Mouse (Mus musculus): ENCODE measurements around the gene Ryr2. TPM values are rescaled to one million over a fixed set of nuclear protein-coding genes. Genes with fewer than 3 reads are reported as not detected.

Ryr2 gene
- polyA plus RNA-seq, 1 experiment from 2014 or later = 0.87 TPM

- H3K4me3 ChIP-seq (replicated peaks; ENCODE audit: low read length) = no peak overlapping the region
- H3K27ac ChIP-seq (ENCODE audit: low read length) = no peak overlapping the region
- H3K4me2 ChIP-seq (ENCODE audit: low read depth, low read length) = no peak overlapping the region
- H3K36me3 ChIP-seq (ENCODE audit: control insufficient read depth, insufficient read depth, low read length) = no peaks in the 10 kb centered on the region
- H3K9ac ChIP-seq (ENCODE audit: low read length) = no peak overlapping the region
- no peaks in the 10 kb centered on the region for H3K27me3 ChIP-seq (ENCODE audit: control insufficient read depth, insufficient read depth, low read length)
- H3K4me1 ChIP-seq (ENCODE audit: control insufficient read depth, insufficient read depth, low read length) = no peaks in the 10 kb centered on the region
- no peak for ATAC-seq (ENCODE audit: insufficient read depth, low FRiP score)
- 68% methylated on average over 6 of the region's 6 CpGs for WGBS
- H3K9me3 ChIP-seq (replicated peaks; ENCODE audit: control insufficient read depth, low read length) = no peaks in the 10 kb centered on the region
Measured at GRCm38 (mm10) chr13:11902856-11903255, 203.9 kb downstream of the Ryr2 start.

GRCm38 (mm10) chr13:11900631-11901030, 206.1 kb downstream of the Ryr2 start:
- no peaks in the 10 kb centered on the region for H3K27me3 ChIP-seq (ENCODE audit: control insufficient read depth, insufficient read depth, low read length)
- no peaks in the 10 kb centered on the region for H3K4me1 ChIP-seq (ENCODE audit: control insufficient read depth, insufficient read depth, low read length)
- no peak overlapping the region for H3K4me2 ChIP-seq (ENCODE audit: low read depth, low read length)
- no peak overlapping the region for H3K4me3 ChIP-seq (replicated peaks; ENCODE audit: low read length)
- no peak overlapping the region for H3K9ac ChIP-seq (ENCODE audit: low read length)
- H3K9me3 ChIP-seq (replicated peaks; ENCODE audit: control insufficient read depth, low read length) = no peaks in the 10 kb centered on the region
- no peak for ATAC-seq (ENCODE audit: insufficient read depth, low FRiP score)
- H3K27ac ChIP-seq (ENCODE audit: low read length) = no peak overlapping the region
- 77% methylated on average over 2 of the region's 2 CpGs for WGBS
- no peaks in the 10 kb centered on the region for H3K36me3 ChIP-seq (ENCODE audit: control insufficient read depth, insufficient read depth, low read length)

GRCm38 (mm10) chr13:11895631-11896030, 211.1 kb downstream of the Ryr2 start:
- no peak overlapping the region for H3K4me2 ChIP-seq (ENCODE audit: low read depth, low read length)
- no peaks in the 10 kb centered on the region for H3K4me1 ChIP-seq (ENCODE audit: control insufficient read depth, insufficient read depth, low read length)
- no peaks in the 10 kb centered on the region for H3K9me3 ChIP-seq (replicated peaks; ENCODE audit: control insufficient read depth, low read length)
- H3K27me3 ChIP-seq (ENCODE audit: control insufficient read depth, insufficient read depth, low read length) = no peaks in the 10 kb centered on the region
- H3K36me3 ChIP-seq (ENCODE audit: control insufficient read depth, insufficient read depth, low read length) = no peaks in the 10 kb centered on the region
- no peak overlapping the region for H3K9ac ChIP-seq (ENCODE audit: low read length)
- ATAC-seq (ENCODE audit: insufficient read depth, low FRiP score) = no peak
- WGBS = 57% methylated on average over 1 of the region's 1 CpGs
- no peak overlapping the region for H3K4me3 ChIP-seq (replicated peaks; ENCODE audit: low read length)
- H3K27ac ChIP-seq (ENCODE audit: low read length) = no peak overlapping the region

GRCm38 (mm10) chr13:11891739-11892138, 215.0 kb downstream of the Ryr2 start:
- Histone ChIP-seq H3K27me3 (ENCODE audit: control insufficient read depth, insufficient read depth, low read length) (no peaks in the 10 kb centered on the region), H3K36me3 (ENCODE audit: control insufficient read depth, insufficient read depth, low read length) (no peaks in the 10 kb centered on the region), H3K4me3 (replicated peaks; ENCODE audit: low read length) (no peak overlapping the region), H3K4me2 (ENCODE audit: low read depth, low read length) (no peak overlapping the region), H3K9me3 (replicated peaks; ENCODE audit: control insufficient read depth, low read length) (no peaks in the 10 kb centered on the region), H3K27ac (ENCODE audit: low read length) (no peak overlapping the region), H3K9ac (ENCODE audit: low read length) (no peak overlapping the region), H3K4me1 (ENCODE audit: control insufficient read depth, insufficient read depth, low read length) (no peaks in the 10 kb centered on the region)
- WGBS = 95% methylated on average over 3 of the region's 3 CpGs
- ATAC-seq (ENCODE audit: insufficient read depth, low FRiP score) = no peak

- no peak overlapping the region for H3K27ac ChIP-seq (ENCODE audit: low read length)
- H3K9me3 ChIP-seq (replicated peaks; ENCODE audit: control insufficient read depth, low read length) = no peaks in the 10 kb centered on the region
- H3K27me3 ChIP-seq (ENCODE audit: control insufficient read depth, insufficient read depth, low read length) = no peaks in the 10 kb centered on the region
- no peak overlapping the region for H3K9ac ChIP-seq (ENCODE audit: low read length)
- no peaks in the 10 kb centered on the region for H3K36me3 ChIP-seq (ENCODE audit: control insufficient read depth, insufficient read depth, low read length)
- no peak overlapping the region for H3K4me3 ChIP-seq (replicated peaks; ENCODE audit: low read length)
- ATAC-seq (ENCODE audit: insufficient read depth, low FRiP score) = no peak
- 66% methylated on average over 3 of the region's 3 CpGs for WGBS
- H3K4me1 ChIP-seq (ENCODE audit: control insufficient read depth, insufficient read depth, low read length) = no peaks in the 10 kb centered on the region
- H3K4me2 ChIP-seq (ENCODE audit: low read depth, low read length) = no peak overlapping the region
Measured at GRCm38 (mm10) chr13:11891115-11891514, 215.6 kb downstream of the Ryr2 start.

GRCm38 (mm10) chr13:11884175-11884574, 222.6 kb downstream of the Ryr2 start:
- Histone ChIP-seq H3K4me2 (ENCODE audit: low read depth, low read length) (no peak overlapping the region), H3K4me1 (ENCODE audit: control insufficient read depth, insufficient read depth, low read length) (no peaks in the 10 kb centered on the region), H3K36me3 (ENCODE audit: control insufficient read depth, insufficient read depth, low read length) (no peaks in the 10 kb centered on the region), H3K4me3 (replicated peaks; ENCODE audit: low read length) (no peak overlapping the region), H3K9me3 (replicated peaks; ENCODE audit: control insufficient read depth, low read length) (no peaks in the 10 kb centered on the region), H3K27me3 (ENCODE audit: control insufficient read depth, insufficient read depth, low read length) (no peaks in the 10 kb centered on the region), H3K9ac (ENCODE audit: low read length) (no peak overlapping the region), H3K27ac (ENCODE audit: low read length) (no peak overlapping the region)
- no peak for ATAC-seq (ENCODE audit: insufficient read depth, low FRiP score)
- 88% methylated on average over 3 of the region's 3 CpGs for WGBS

- Histone ChIP-seq H3K9me3 (replicated peaks; ENCODE audit: control insufficient read depth, low read length) (no peaks in the 10 kb centered on the region), H3K4me1 (ENCODE audit: control insufficient read depth, insufficient read depth, low read length) (no peaks in the 10 kb centered on the region), H3K36me3 (ENCODE audit: control insufficient read depth, insufficient read depth, low read length) (no peaks in the 10 kb centered on the region), H3K27ac (ENCODE audit: low read length) (no peak overlapping the region), H3K4me3 (replicated peaks; ENCODE audit: low read length) (no peak overlapping the region), H3K4me2 (ENCODE audit: low read depth, low read length) (no peak overlapping the region), H3K27me3 (ENCODE audit: control insufficient read depth, insufficient read depth, low read length) (no peaks in the 10 kb centered on the region), H3K9ac (ENCODE audit: low read length) (no peak overlapping the region)
- no peak for ATAC-seq (ENCODE audit: insufficient read depth, low FRiP score)
- 87% methylated on average over 4 of the region's 4 CpGs for WGBS
Measured at GRCm38 (mm10) chr13:11882359-11882758, 224.4 kb downstream of the Ryr2 start.

GRCm38 (mm10) chr13:11880503-11881227, 226.1 kb downstream of the Ryr2 start:
- H3K27ac ChIP-seq (ENCODE audit: low read length) = no peak overlapping the region
- no peaks in the 10 kb centered on the region for H3K9me3 ChIP-seq (replicated peaks; ENCODE audit: control insufficient read depth, low read length)
- WGBS = 87% methylated on average over 10 of the region's 10 CpGs
- H3K9ac ChIP-seq (ENCODE audit: low read length) = no peak overlapping the region
- H3K4me2 ChIP-seq (ENCODE audit: low read depth, low read length) = no peak overlapping the region
- no peak for ATAC-seq (ENCODE audit: insufficient read depth, low FRiP score)
- no peaks in the 10 kb centered on the region for H3K27me3 ChIP-seq (ENCODE audit: control insufficient read depth, insufficient read depth, low read length)
- H3K4me1 ChIP-seq (ENCODE audit: control insufficient read depth, insufficient read depth, low read length) = no peaks in the 10 kb centered on the region
- no peaks in the 10 kb centered on the region for H3K36me3 ChIP-seq (ENCODE audit: control insufficient read depth, insufficient read depth, low read length)
- H3K4me3 ChIP-seq (replicated peaks; ENCODE audit: low read length) = no peak overlapping the region

GRCm38 (mm10) chr13:11879037-11879436, 227.7 kb downstream of the Ryr2 start:
- H3K36me3 ChIP-seq (ENCODE audit: control insufficient read depth, insufficient read depth, low read length) = no peaks in the 10 kb centered on the region
- H3K4me1 ChIP-seq (ENCODE audit: control insufficient read depth, insufficient read depth, low read length) = no peaks in the 10 kb centered on the region
- no peak overlapping the region for H3K4me3 ChIP-seq (replicated peaks; ENCODE audit: low read length)
- no peak for ATAC-seq (ENCODE audit: insufficient read depth, low FRiP score)
- H3K27me3 ChIP-seq (ENCODE audit: control insufficient read depth, insufficient read depth, low read length) = no peaks in the 10 kb centered on the region
- H3K4me2 ChIP-seq (ENCODE audit: low read depth, low read length) = no peak overlapping the region
- WGBS = 77% methylated on average over 3 of the region's 3 CpGs
- H3K27ac ChIP-seq (ENCODE audit: low read length) = no peak overlapping the region
- no peaks in the 10 kb centered on the region for H3K9me3 ChIP-seq (replicated peaks; ENCODE audit: control insufficient read depth, low read length)
- H3K9ac ChIP-seq (ENCODE audit: low read length) = no peak overlapping the region
